Mouse (Mus musculus): ENCODE data around the gene Nipsnap1.

Gene Nipsnap1

GRCm38 (mm10) chr11:4873755-4874475 lies at the start of gene Nipsnap1:
Nipsnap1 (plus strand) TSS chr11:4873951.
- peak; percentile 95 for DNase-seq

- DNase-seq: no peak
Measured at GRCm38 (mm10) chr11:4826152-4826778, 47.5 kb upstream of the Nipsnap1 start.

GRCm38 (mm10) chr11:4827340-4827739 lies 46.4 kb upstream of the Nipsnap1 start:
- no peak for DNase-seq

GRCm38 (mm10) chr11:4827916-4828315 lies 45.8 kb upstream of the Nipsnap1 start:
- no peak for DNase-seq

DNA sequence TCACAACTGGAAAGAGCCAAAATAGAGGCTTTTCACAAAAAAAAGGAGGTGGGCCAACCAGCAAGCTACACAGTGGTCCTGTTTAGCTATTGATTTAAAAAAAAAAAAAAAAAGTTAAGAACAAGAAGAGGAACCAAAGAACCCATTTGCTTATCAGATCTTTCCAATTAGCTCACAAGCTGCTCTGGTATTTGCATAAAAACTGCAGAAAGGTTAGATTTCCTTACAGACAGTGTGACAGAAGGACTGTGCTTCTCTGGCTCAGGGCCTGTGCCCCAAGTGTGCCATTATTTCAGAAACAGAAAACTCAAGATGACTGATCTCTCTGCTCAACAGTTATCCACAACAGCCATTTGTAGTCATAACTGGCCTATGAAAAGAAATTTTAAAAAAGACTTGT lies 42.7 kb upstream of the Nipsnap1 start:
- DNase-seq: no peak

DNA sequence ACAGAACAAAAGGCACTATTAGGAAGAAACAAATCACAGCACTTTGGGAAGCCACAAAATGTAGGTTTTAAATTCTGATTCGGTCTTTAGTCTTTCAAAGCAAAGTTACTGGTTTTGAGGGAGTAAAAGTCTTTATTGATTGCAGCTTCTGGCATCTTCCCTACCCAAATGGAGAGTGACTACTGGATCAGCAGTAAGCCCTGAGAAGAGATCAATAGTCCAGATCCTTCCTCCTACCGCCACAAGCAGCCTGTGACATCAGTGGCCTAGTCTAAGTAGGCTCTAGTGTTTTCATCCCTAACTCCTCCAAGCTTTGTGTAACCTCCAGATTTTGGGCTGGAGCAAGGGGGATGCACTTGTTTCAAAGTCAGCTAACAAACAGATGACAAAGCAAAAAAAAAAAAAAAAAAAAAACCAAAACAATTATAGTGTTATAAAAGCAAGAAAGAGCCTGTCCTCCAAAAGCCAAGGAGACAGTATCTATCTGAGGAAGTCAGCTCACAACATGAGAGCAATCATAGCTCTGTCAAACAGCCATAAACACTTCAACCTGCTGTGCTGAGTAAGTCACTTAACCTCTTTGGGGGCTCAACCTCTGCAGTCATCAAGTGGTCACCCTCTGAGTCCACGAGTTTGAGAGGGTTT lies 40.3 kb upstream of the Nipsnap1 start:
- no peak for DNase-seq

DNA sequence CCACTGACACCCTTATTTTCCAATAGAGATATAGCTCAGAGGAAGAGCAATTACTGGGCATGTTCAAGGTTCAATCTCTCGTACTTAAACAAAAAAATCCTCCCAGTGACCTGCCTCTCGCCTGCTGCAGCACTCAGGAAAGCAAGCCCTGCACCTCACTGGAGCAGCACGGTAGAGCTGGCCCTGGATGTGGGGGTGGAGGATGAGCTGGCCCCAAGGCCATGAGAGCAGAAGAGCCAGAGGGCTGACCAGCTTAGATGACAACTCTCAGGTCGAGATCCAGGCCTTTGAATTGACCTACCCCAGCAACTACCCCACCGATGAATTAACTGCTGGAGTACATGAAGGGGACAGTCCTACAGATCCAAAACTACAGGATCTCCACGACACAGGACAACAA lies 38.3 kb upstream of the Nipsnap1 start:
- DNase-seq: no peak

GRCm38 (mm10) chr11:4836755-4837154 lies 37.0 kb upstream of the Nipsnap1 start:
- DNase-seq: peak; percentile 93

DNA sequence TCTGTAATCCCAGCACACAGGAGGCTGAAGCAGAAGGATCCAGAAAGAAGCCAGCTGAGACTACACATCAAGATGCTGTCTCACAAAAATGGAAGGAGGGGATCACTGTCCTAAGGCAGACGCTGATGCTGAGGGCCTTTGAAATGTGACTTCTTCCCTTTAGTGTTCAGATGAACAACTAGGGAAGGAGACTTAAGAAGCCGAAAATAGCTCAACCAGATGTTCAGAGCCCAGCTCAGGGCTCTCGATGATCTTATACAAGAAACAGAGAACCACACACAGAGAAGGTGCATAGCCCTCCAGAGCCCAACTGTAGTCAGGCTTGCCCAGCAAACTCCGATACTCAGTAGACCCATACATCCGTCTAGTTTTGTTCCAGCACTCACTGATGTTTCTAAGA lies 36.4 kb upstream of the Nipsnap1 start:
- no peak for DNase-seq

DNA sequence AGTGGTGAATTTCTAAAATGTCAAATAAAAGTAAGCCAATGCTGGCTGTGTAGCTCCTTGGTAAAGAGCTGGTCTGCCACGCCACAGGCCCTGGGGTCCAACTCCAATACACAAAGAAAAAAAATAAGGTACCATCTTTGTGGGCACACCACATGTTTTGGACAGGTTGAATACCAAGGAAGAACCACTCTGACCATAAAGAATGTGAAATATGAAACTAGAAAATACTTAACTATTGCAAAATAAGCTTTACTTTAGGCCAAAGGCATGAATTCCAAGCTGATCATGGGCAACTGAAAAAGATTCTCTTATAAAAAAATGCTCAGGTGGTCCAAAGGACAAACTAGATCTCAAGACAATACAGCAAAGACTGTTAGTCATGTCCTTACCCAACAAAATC lies 35.5 kb upstream of the Nipsnap1 start:
- DNase-seq: no peak

DNA sequence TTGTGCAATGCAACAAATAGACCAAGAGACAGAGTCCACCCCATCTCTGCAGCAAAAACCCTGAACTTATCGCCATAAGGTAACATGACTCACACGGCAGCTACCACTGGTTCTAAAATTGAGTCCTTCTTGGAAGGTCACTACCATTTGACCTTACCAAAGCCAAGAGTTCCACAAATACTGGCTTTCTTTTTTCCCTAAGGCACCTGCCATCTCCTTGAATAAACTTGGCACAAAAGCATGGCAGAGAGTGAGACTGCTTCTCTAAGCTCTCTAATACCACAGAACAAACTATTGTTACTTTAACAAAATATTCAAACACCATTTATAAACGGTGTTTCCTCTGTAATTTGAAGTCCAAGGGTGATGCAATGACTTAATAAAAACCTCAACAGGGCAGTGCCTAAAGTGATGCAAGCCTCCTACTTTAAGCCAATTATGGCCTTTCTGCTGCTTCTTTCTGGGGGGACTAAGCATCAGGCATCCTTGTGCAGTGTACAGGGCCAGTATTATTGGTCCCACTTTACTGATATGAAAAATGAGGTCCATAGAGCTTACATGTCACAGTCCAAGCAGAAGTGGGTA lies 32.7 kb upstream of the Nipsnap1 start:
- DNase-seq: no peak

DNA sequence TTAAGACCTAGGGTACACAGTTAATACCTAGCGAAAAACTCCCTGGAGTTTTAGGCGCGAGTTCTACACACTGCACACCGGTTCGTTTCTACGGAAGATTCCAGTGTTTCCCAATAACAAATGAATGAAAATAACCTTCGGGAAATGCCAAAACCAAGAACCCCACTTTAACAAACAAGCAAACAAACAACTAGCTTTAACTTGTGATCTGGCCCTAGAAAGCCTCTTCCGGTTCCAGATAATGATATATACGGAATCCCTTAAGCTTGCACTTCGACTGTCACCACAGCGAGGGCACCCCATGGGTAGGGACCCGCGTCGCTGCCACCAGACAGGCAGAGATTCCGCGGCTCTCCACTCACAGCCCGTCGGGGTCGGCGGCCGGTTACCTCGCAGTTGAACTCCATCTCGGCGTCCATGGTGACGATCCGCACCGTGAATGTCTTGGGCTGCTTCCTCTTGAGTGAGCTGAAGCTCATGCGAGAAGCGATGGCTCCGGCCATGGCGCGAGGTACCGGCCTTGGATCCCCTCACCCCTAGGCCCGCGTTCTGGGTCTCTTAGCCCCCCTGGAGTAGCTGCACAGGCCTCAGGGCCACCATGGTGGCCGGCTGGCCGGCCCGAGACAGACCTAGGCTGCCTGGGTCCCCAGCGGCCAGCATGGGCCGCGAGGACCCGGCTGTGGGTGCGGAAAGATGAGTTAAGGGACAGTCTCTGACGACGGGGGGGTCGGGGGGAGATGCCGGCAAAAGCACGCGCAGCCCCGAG lies 25.1 kb upstream of the Nipsnap1 start:
- no peak for DNase-seq

DNA sequence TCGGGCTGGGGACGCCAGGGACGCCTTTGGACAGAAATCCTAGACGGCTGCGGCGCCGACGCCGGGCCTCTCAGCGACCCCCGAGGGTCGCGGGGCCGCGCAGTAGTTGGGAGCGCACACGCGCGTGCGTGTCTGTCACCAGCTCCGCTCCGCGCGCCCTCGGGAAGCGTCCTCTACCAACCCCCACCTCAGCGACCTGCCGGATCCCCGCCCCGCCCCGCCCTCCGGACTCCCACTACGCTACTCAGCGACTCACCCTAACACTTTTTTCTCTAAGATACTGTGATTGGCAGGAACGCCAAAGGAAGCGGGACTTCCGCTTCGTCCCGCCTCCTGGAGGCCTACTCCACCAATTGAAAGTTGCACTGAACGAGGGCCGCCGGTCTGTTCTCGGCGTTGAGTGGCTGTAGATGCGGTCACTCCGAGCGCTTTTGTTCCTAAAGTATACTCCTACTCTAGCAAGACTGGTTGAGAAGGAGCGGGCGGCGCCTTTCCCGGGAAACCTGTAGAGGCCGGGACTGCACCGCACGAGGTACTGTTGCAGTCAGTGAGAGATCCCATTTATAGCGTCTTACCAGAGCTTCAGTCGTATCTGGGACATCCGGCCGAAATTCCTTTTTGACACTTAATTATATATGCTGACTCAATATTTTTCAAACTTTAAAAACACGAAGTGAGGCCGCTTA lies 24.4 kb upstream of the Nipsnap1 start, which contains the start of gene Nf2:
Gene Nf2, minus strand, starts transcription at position 279 of the 686 bp plus-strand sequence.
- peak; percentile 100 for DNase-seq

GRCm38 (mm10) chr11:4850404-4850803 lies 23.3 kb upstream of the Nipsnap1 start:
- DNase-seq: peak; percentile 64

GRCm38 (mm10) chr11:4853021-4853420 lies 20.7 kb upstream of the Nipsnap1 start:
- DNase-seq: no peak

DNA sequence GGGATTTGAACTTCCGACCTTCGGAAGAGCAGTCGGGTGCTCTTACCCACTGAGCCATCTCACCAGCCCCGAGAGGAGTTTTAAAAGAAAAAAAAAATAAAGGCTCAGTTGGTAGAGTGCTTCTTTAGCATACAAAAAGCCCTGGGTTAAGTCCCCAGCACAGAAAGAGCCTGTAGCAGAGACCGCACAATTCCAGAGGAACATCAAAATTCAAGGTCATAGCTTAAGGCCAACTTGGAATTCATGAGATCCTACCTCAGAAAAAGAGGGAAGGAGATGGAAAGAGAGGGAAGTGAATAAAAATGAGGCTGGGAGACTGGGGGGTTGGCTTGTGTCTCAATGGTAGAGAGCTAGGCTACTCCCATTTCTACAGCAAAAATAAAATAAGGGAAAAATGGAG lies 19.6 kb upstream of the Nipsnap1 start:
- no peak for DNase-seq

GRCm38 (mm10) chr11:4858416-4858815 lies 15.3 kb upstream of the Nipsnap1 start:
- no peak for DNase-seq

DNA sequence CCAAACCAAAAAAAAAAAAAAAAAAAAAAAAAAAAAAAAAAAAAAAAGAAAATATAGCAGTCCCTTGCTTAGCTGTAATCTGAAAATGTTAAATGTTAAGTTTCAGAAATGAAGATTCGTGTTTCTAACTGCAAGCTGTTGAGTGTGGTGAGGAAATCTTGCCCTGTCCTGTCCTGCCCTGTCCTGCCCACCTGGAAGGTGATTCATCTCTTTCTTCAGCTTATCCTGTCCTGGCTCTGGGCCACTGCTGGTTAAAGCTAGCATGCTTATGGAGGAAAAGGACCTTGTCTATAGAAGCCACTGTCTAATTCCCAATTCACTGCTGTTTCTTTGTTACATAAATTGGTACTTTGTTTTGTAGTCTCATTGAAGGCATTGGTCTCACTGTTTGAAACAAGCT lies 12.8 kb upstream of the Nipsnap1 start:
- no peak for DNase-seq

DNA sequence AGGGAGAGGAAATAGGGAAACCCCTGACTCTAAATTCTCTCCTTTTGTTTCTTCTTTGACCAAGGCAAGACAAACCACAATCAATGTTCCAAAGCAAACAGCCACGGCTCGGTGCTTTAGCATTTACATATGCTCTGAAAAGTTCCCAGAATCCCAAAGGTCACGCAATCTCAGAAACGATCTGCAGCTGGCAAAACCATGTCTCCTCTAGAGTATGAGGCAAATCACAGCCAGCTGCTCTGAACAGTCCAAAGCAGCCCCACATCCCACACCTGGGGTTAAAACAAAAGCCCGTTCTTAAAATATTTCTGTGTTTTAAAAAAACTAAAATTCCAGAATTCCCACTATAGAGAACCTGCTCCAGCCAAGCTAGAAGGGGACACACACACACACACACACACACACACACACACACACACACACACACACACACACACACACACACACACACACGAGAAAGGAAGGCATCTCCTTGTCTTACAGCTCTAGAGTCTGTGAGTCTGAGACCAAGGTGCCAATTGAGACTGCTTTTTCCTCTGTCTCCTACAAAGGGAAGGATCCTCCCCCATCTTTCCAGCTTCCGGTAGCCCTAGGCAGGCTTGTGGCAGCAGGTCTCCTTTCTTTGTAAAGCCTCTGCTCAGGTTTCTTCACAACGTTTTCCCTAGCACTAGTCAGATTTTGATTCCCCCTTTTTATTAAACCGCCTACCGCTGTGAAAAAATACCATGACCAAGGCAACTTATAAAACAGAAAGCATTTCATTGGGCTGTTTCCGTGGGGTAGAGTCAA lies 11.7 kb upstream of the Nipsnap1 start:
- no peak for DNase-seq

- no peak for DNase-seq
Measured at GRCm38 (mm10) chr11:4862730-4863129, 11.0 kb upstream of the Nipsnap1 start.

- no peak for DNase-seq
Measured at GRCm38 (mm10) chr11:4865645-4866251, 8.0 kb upstream of the Nipsnap1 start.

Data from heart, adult 11 months (tissue).